Mouse (Mus musculus): ENCODE measurements around the gene Cflar. TPM values are rescaled to one million over a fixed set of nuclear protein-coding genes. Genes with fewer than 3 reads are reported as not detected.

Gene Cflar
- polyA plus RNA-seq, 1 experiment from 2014 or later: 16.8 TPM

DNA sequence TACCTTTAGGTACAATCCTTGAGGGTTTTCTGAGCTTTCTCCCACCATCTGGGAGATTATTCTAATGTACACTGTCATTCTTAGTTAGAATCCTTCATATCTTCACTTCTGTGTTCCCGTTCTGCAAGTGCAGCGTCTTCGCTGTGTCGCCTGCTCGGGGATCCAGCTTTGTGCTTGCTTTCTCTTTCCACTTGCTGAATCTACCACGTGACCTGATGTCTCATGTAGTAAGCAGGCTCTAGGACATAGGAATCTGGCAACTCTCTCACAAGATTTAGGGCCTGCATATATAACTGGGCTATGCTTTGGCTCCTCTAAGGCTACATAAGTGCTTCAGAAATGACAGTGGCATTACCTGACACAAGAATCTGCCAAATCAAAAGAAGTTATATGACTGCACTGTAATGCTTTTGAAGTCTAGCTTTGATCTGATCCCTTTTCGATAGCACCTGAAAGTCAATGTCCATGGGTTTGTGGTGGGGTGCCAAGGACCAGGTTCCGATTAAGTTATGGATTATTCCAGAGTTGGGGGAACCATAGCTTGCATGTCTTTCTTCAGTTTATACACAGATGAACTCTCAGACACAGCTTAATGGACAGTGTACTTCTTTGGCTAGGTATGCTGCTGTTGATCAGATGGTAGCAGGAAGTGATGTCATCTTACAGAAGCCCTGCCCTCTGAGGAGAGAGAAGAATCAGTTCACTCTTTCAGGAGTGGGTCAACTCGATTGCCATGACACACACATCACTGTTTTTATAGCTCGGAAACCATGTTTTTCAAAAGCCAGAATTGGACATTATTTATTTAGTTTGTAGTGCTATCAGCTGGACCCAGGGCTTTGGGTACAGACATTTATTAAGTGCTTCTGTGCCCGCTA, 23.0 kb downstream of the Cflar start:
- ATAC-seq: no peak
- Histone ChIP-seq H3K27me3 (replicated peaks; ENCODE audit: control insufficient read depth, insufficient read depth, low read length) (no peaks in the 10 kb centered on the region), H3K9me3 (ENCODE audit: control insufficient read depth, low read length) (no peaks in the 10 kb centered on the region), H3K4me1 (ENCODE audit: control insufficient read depth, insufficient read depth, low read depth, low read length) (no peaks in the 10 kb centered on the region), H3K27ac (ENCODE audit: low read depth, low read length) (no peak overlapping the region), H3K9ac (ENCODE audit: low read depth, low read length) (no peak overlapping the region), H3K4me2 (ENCODE audit: low read length) (no peak overlapping the region), H3K4me3 (ENCODE audit: low read length) (no peak overlapping the region), H3K36me3 (ENCODE audit: control insufficient read depth, insufficient read depth, low read length) (no peaks in the 10 kb centered on the region; the same call in 1 of the 2 replicates)
- 93% methylated on average over 11 of the region's 11 CpGs for WGBS

DNA sequence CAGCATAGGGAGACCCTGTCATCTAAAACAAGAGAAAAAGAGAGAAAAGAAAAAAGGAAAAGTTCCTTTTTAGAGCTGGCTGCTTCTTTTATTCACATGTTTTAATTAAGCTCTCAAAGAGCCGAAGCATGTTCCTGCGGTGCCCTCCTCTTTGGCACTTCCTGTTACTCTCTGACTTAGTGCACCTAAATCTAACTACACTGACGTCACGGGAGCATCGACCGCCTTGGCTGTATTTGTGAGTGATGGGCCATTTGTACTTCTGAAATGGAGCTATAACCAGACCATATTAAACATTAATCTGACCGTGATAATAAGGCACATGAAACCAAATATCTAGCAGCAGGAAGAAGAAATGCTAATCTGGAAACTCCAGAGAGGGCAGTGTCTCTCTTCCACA, 24.7 kb downstream of the Cflar start:
- H3K4me1 ChIP-seq (ENCODE audit: control insufficient read depth, insufficient read depth, low read depth, low read length): no peaks in the 10 kb centered on the region
- no peaks in the 10 kb centered on the region for H3K9me3 ChIP-seq (ENCODE audit: control insufficient read depth, low read length)
- no peak overlapping the region for H3K4me2 ChIP-seq (ENCODE audit: low read length)
- H3K27me3 ChIP-seq (replicated peaks; ENCODE audit: control insufficient read depth, insufficient read depth, low read length): no peaks in the 10 kb centered on the region
- H3K9ac ChIP-seq (ENCODE audit: low read depth, low read length): no peak overlapping the region
- H3K4me3 ChIP-seq (ENCODE audit: low read length): no peak overlapping the region
- H3K36me3 ChIP-seq (ENCODE audit: control insufficient read depth, insufficient read depth, low read length): peaks cover 2% of the 10 kb centered on the region
- 89% methylated on average over 7 of the region's 7 CpGs for WGBS
- ATAC-seq: no peak
- H3K27ac ChIP-seq (ENCODE audit: low read depth, low read length): no peak overlapping the region

- H3K9ac ChIP-seq (ENCODE audit: low read depth, low read length): no peak overlapping the region
- H3K4me1 ChIP-seq (ENCODE audit: control insufficient read depth, insufficient read depth, low read depth, low read length): no peaks in the 10 kb centered on the region
- H3K4me2 ChIP-seq (ENCODE audit: low read length): no peak overlapping the region
- H3K9me3 ChIP-seq (ENCODE audit: control insufficient read depth, low read length): no peaks in the 10 kb centered on the region
- H3K36me3 ChIP-seq (ENCODE audit: control insufficient read depth, insufficient read depth, low read length): peaks cover 3% of the 10 kb centered on the region; the same call in 1 of the 2 replicates
- no peaks in the 10 kb centered on the region for H3K27me3 ChIP-seq (replicated peaks; ENCODE audit: control insufficient read depth, insufficient read depth, low read length)
- H3K4me3 ChIP-seq (ENCODE audit: low read length): no peak overlapping the region
- WGBS: 96% methylated on average over 22 of the region's 22 CpGs
- H3K27ac ChIP-seq (ENCODE audit: low read depth, low read length): no peak overlapping the region
- ATAC-seq: no peak
Observed at GRCm38 (mm10) chr1:58736968-58737367, 25.7 kb downstream of the Cflar start.

DNA sequence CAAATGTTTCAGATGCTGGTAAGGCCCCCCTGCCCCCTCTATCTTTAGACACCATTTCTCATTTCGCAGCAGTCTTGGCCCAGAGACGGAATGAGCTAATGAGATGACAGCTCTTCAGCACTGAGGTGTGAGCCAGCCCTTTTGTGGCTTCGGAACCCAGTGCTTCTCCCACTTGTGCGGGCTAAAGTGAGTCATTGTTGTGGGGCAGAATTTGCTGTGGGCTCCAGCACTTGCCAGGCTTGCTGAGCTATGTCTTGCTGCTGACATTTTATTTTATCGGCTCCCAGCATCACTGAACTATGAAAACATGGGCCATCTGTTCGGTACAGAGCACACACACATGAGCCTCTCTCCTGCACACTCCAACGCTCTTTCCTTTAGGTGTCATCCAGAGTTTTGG, 28.2 kb downstream of the Cflar start:
- Histone ChIP-seq H3K27me3 (replicated peaks; ENCODE audit: control insufficient read depth, insufficient read depth, low read length) (no peaks in the 10 kb centered on the region), H3K4me3 (ENCODE audit: low read length) (no peak overlapping the region), H3K4me2 (ENCODE audit: low read length) (no peak overlapping the region), H3K9ac (ENCODE audit: low read depth, low read length) (no peak overlapping the region), H3K4me1 (ENCODE audit: control insufficient read depth, insufficient read depth, low read depth, low read length) (no peaks in the 10 kb centered on the region), H3K27ac (ENCODE audit: low read depth, low read length) (no peak overlapping the region), H3K9me3 (ENCODE audit: control insufficient read depth, low read length) (no peaks in the 10 kb centered on the region), H3K36me3 (ENCODE audit: control insufficient read depth, insufficient read depth, low read length) (peaks cover 3% of the 10 kb centered on the region; the same call in 1 of the 2 replicates)
- 93% methylated on average over 7 of the region's 7 CpGs for WGBS
- no peak for ATAC-seq

- H3K4me3 ChIP-seq (ENCODE audit: low read length): no peak overlapping the region
- no peaks in the 10 kb centered on the region for H3K4me1 ChIP-seq (ENCODE audit: control insufficient read depth, insufficient read depth, low read depth, low read length)
- no peak for ATAC-seq
Observed at GRCm38 (mm10) chr1:58742571-58743021, 31.3 kb downstream of the Cflar start.

DNA sequence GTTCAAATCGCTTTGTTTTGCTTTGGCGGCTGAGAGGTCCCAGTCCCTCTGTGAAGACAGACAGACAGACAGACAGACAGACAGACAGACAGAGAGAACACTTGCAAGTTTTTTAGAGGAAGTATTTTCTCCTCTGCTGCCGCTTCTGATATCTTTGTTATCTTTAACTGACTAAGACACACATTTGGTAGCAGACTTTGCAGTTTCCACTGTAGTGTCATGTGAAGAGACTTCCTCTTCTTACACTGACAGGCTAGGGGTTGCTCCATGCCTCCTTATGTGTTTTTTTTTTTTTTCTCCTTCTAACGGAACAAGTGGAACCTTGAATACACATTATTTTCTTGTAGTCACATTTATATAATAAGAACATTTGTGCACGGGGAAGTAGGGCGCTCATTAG, 31.9 kb downstream of the Cflar start:
- no peak for ATAC-seq

More at GRCm38 (mm10) chr1:58742571-58743021, 31.3 kb downstream of the Cflar start:
- H3K9ac ChIP-seq (ENCODE audit: low read depth, low read length): no peak overlapping the region
- no peak overlapping the region for H3K4me2 ChIP-seq (ENCODE audit: low read length)
- no peaks in the 10 kb centered on the region for H3K9me3 ChIP-seq (ENCODE audit: control insufficient read depth, low read length)
- H3K36me3 ChIP-seq (ENCODE audit: control insufficient read depth, insufficient read depth, low read length): peaks cover 3% of the 10 kb centered on the region; the same call in 1 of the 2 replicates
- no peak overlapping the region for H3K27ac ChIP-seq (ENCODE audit: low read depth, low read length)
- WGBS: 81% methylated on average over 5 of the region's 5 CpGs
- no peaks in the 10 kb centered on the region for H3K27me3 ChIP-seq (replicated peaks; ENCODE audit: control insufficient read depth, insufficient read depth, low read length)

GRCm38 (mm10) chr1:58744645-58745044, 33.3 kb downstream of the Cflar start:
- Histone ChIP-seq H3K4me2 (ENCODE audit: low read length) (no peak overlapping the region), H3K4me3 (ENCODE audit: low read length) (no peak overlapping the region), H3K4me1 (ENCODE audit: control insufficient read depth, insufficient read depth, low read depth, low read length) (no peaks in the 10 kb centered on the region), H3K9me3 (ENCODE audit: control insufficient read depth, low read length) (no peaks in the 10 kb centered on the region), H3K27me3 (replicated peaks; ENCODE audit: control insufficient read depth, insufficient read depth, low read length) (no peaks in the 10 kb centered on the region), H3K27ac (ENCODE audit: low read depth, low read length) (no peak overlapping the region), H3K9ac (ENCODE audit: low read depth, low read length) (no peak overlapping the region), H3K36me3 (ENCODE audit: control insufficient read depth, insufficient read depth, low read length) (peaks cover 3% of the 10 kb centered on the region; the same call in 1 of the 2 replicates)
- 93% methylated on average over 7 of the region's 7 CpGs for WGBS
- ATAC-seq: no peak

More for the DNA sequence above, 31.9 kb downstream of the Cflar start:
- WGBS: 97% methylated on average over 6 of the region's 6 CpGs
- H3K9ac ChIP-seq (ENCODE audit: low read depth, low read length): no peak overlapping the region
- peaks cover 3% of the 10 kb centered on the region; the same call in 1 of the 2 replicates for H3K36me3 ChIP-seq (ENCODE audit: control insufficient read depth, insufficient read depth, low read length)
- H3K27ac ChIP-seq (ENCODE audit: low read depth, low read length): no peak overlapping the region
- no peaks in the 10 kb centered on the region for H3K9me3 ChIP-seq (ENCODE audit: control insufficient read depth, low read length)
- no peak overlapping the region for H3K4me2 ChIP-seq (ENCODE audit: low read length)
- no peaks in the 10 kb centered on the region for H3K27me3 ChIP-seq (replicated peaks; ENCODE audit: control insufficient read depth, insufficient read depth, low read length)
- H3K4me3 ChIP-seq (ENCODE audit: low read length): no peak overlapping the region
- no peaks in the 10 kb centered on the region for H3K4me1 ChIP-seq (ENCODE audit: control insufficient read depth, insufficient read depth, low read depth, low read length)

GRCm38 (mm10) chr1:58746880-58747279, 35.6 kb downstream of the Cflar start:
- H3K4me2 ChIP-seq (ENCODE audit: low read length): no peak overlapping the region
- H3K9me3 ChIP-seq (ENCODE audit: control insufficient read depth, low read length): no peaks in the 10 kb centered on the region
- H3K4me1 ChIP-seq (ENCODE audit: control insufficient read depth, insufficient read depth, low read depth, low read length): no peaks in the 10 kb centered on the region
- no peak overlapping the region for H3K4me3 ChIP-seq (ENCODE audit: low read length)
- 0 out of 2 replicates have a peak, but pooled peaks have one; percentile 45 for ATAC-seq
- H3K27ac ChIP-seq (ENCODE audit: low read depth, low read length): no peak overlapping the region
- no peak overlapping the region for H3K9ac ChIP-seq (ENCODE audit: low read depth, low read length)
- no peaks in the 10 kb centered on the region for H3K27me3 ChIP-seq (replicated peaks; ENCODE audit: control insufficient read depth, insufficient read depth, low read length)
- WGBS: 74% methylated on average over 9 of the region's 9 CpGs
- H3K36me3 ChIP-seq (ENCODE audit: control insufficient read depth, insufficient read depth, low read length): no peaks in the 10 kb centered on the region; the same call in 1 of the 2 replicates

- H3K4me2 ChIP-seq (ENCODE audit: low read length): no peak overlapping the region
Observed at GRCm38 (mm10) chr1:58759451-58759850, 48.1 kb downstream of the Cflar start.

More at GRCm38 (mm10) chr1:58759451-58759850, 48.1 kb downstream of the Cflar start:
- Histone ChIP-seq H3K27me3 (replicated peaks; ENCODE audit: control insufficient read depth, insufficient read depth, low read length) (no peaks in the 10 kb centered on the region), H3K27ac (ENCODE audit: low read depth, low read length) (no peak overlapping the region), H3K4me3 (ENCODE audit: low read length) (no peak overlapping the region), H3K4me1 (ENCODE audit: control insufficient read depth, insufficient read depth, low read depth, low read length) (no peaks in the 10 kb centered on the region), H3K9me3 (ENCODE audit: control insufficient read depth, low read length) (no peaks in the 10 kb centered on the region), H3K9ac (ENCODE audit: low read depth, low read length) (no peak overlapping the region), H3K36me3 (ENCODE audit: control insufficient read depth, insufficient read depth, low read length) (no peaks in the 10 kb centered on the region)
- no peak for ATAC-seq
- 97% methylated on average over 3 of the region's 3 CpGs for WGBS
